Mouse (Mus musculus) testis, adult 2 months (tissue): ENCODE results near the gene Sdhb.

ENCODE experiments used
- CTCF ChIP-seq: fragments of 200-500 bp; IDR thresholded peaks from 2 replicates; pipeline ENCODE4 v1.5.1; 2012; ENCODE audit warnings: low read depth, mild to moderate bottlenecking, inconsistent platforms, low read length, moderate library complexity; ENCODE audit not compliant: control insufficient read depth, insufficient read depth, insufficient replicate concordance
- POLR2A ChIP-seq: fragments of 200-500 bp; IDR thresholded peaks from 2 replicates; pipeline ENCODE4 v1.6.1; 2012; ENCODE audit warnings: low read depth, mild to moderate bottlenecking, inconsistent platforms, low read length, moderate library complexity; ENCODE audit not compliant: control insufficient read depth

DNA sequence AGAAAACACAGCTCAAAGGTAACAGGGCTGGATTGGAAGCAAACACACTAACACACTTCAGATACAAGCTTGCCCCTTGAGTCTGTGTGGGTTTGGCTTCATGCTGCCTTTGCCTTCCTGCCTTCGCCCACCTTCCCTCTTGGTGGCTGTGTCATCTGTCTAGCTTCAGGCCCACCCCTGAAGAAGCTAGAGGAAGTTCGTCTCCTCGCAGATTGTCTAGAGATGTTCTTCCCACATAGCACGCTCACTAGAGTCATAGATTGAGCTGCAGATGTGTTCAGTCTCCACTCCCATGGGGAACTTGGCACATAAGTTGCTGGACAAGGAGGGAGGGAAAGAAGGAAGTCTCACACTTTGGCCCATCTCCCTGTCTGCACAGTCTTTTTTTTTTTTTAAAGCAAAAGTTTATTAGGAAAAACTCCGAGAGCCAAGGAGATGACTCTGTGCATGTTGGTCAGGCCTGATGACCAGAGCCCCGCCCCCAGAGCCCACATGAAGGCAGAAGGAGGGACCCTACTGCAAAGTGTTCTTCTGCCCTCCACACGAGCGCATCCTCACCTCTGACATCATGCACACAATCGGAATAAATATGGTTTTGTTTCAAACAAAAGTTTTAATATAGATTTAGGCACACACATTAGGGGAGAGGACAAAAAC lies 3.1 kb downstream of the Sdhb start:
- no peak for TF ChIP-seq CTCF
- TF ChIP-seq POLR2A, result no peak
